Mouse (Mus musculus): ENCODE measurements at regions not wholly inside any gene's neighbourhood (a gene's known extent, or its start where the extent isn't known, plus 50 kb on each side); places are given as distances from the start of the nearest gene placed in this dataset.

DNA sequence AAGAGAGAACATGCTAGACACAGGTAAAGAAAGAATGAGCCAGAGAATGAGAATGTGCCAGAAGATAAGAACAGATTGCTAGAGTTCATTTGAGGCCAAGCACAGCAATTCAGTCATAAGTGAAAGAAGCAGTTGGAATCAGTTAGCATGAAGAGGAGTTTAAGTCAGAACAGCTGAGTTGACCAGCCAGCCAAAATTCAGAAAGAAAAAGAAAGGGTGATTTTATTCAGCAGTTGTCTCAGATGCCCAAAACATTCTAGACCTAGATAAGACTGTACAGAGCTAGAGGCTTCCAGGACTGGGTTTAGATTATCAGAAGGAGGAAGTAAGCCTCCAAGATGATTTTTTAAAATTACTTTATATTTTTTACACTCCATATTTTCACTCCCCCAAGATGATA is 51.4 kb upstream of the Vmn2r87 start:
- TF ChIP-seq CTCF (IDR thresholded peaks at IDR 0.05; ENCODE audit: borderline replicate concordance, control insufficient read depth, extremely low read depth, insufficient read depth, low read length, poor library complexity), result no peak
- TF ChIP-seq POLR2A (IDR thresholded peaks at IDR 0.05; ENCODE audit: control insufficient read depth, extremely low read depth, insufficient read depth, low read length, poor library complexity), result no peak

Data from thymus, adult 2 months (tissue).